Mouse (Mus musculus): Measurements from ENCODE around the gene Actr10. TPM values are rescaled to one million over a fixed set of nuclear protein-coding genes. Genes with fewer than 3 reads are reported as not detected.

Actr10 gene
- total RNA-seq (2021) = 100 to 1,000 TPM; 166 to 172 TPM

- intact Hi-C loops (cut with DNase I) = no loop called here
- peak; percentile 94 to 96 for DNase-seq
Measured at GRCm38 (mm10) chr12:70937571-70938384, at the start of gene Actr10. Actr10 (plus strand) TSS chr12:70937857.

GRCm38 (mm10) chr12:70890405-70890804, 47.3 kb upstream of the Actr10 start:
- DNase-seq = no peak
- intact Hi-C loops (cut with DNase I) = no loop called here

- no peak for DNase-seq
- intact Hi-C loops (cut with DNase I) = no loop called here
Measured at GRCm38 (mm10) chr12:70890874-70891470, 46.7 kb upstream of the Actr10 start.

- DNase-seq = no peak
- intact Hi-C loops (cut with DNase I) = no loop called here
Measured at GRCm38 (mm10) chr12:70895275-70895674, 42.4 kb upstream of the Actr10 start.

GRCm38 (mm10) chr12:70896068-70896467, 41.6 kb upstream of the Actr10 start:
- intact Hi-C loops (cut with DNase I) = no loop called here
- DNase-seq = no peak

- intact Hi-C loops (cut with DNase I) = no loop called here
- no peak for DNase-seq
Measured at GRCm38 (mm10) chr12:70897434-70897833, 40.2 kb upstream of the Actr10 start.

GRCm38 (mm10) chr12:70898450-70898849, 39.2 kb upstream of the Actr10 start:
- no peak for DNase-seq
- intact Hi-C loops (cut with DNase I) = no loop called here

- intact Hi-C loops (cut with DNase I) = no loop called here
Measured at GRCm38 (mm10) chr12:70904471-70904870, 33.2 kb upstream of the Actr10 start.

GRCm38 (mm10) chr12:70906867-70907266, 30.8 kb upstream of the Actr10 start:
- intact Hi-C loops (cut with DNase I) = no loop called here

More at GRCm38 (mm10) chr12:70904471-70904870, 33.2 kb upstream of the Actr10 start:
- DNase-seq = no peak

GRCm38 (mm10) chr12:70907651-70908050, 30.0 kb upstream of the Actr10 start:
- intact Hi-C loops (cut with DNase I) = no loop called here

More at GRCm38 (mm10) chr12:70906867-70907266, 30.8 kb upstream of the Actr10 start:
- DNase-seq = peak; percentile 54 to 64

GRCm38 (mm10) chr12:70908076-70908475, 29.6 kb upstream of the Actr10 start:
- intact Hi-C loops (cut with DNase I) = no loop called here

More at GRCm38 (mm10) chr12:70907651-70908050, 30.0 kb upstream of the Actr10 start:
- DNase-seq = no peak

GRCm38 (mm10) chr12:70910241-70910720, 27.4 kb upstream of the Actr10 start:
- intact Hi-C loops (cut with DNase I) = loop anchor here (1.0 to 10.0 kb wide), 3 partner anchors 85 to 675 kb away; partner anchors contain the start of genes Frmd6 and Pygl
- peak; percentile 90 to 93 for DNase-seq

More at GRCm38 (mm10) chr12:70908076-70908475, 29.6 kb upstream of the Actr10 start:
- DNase-seq = no peak

GRCm38 (mm10) chr12:70911029-70911428, 26.6 kb upstream of the Actr10 start:
- DNase-seq = peak; percentile 91 to 93
- intact Hi-C loops (cut with DNase I) = loop anchor here (10.0 kb wide), 1 partner anchor 676 kb away; the partner anchor contains the start of gene Pygl

- no peak for DNase-seq
- intact Hi-C loops (cut with DNase I) = loop anchor here (10.0 kb wide), 1 partner anchor 677 kb away; the partner anchor contains the start of gene Pygl
Measured at GRCm38 (mm10) chr12:70911676-70912379, 25.8 kb upstream of the Actr10 start.

- peak; percentile 65 to 84 for DNase-seq
- intact Hi-C loops (cut with DNase I) = loop anchor here (10.0 kb wide), 1 partner anchor 679 kb away; the partner anchor contains the start of gene Pygl
Measured at GRCm38 (mm10) chr12:70913429-70913828, 24.2 kb upstream of the Actr10 start.

GRCm38 (mm10) chr12:70914387-70914786, 23.3 kb upstream of the Actr10 start:
- intact Hi-C loops (cut with DNase I) = loop anchor here (10.0 kb wide), 1 partner anchor 680 kb away; the partner anchor contains the start of gene Pygl
- DNase-seq = peak; percentile 41 to 67

GRCm38 (mm10) chr12:70929781-70930180, 7.9 kb upstream of the Actr10 start:
- DNase-seq = no peak
- intact Hi-C loops (cut with DNase I) = no loop called here

- peak in 1 of 2 experiments; percentile 25 for DNase-seq
- intact Hi-C loops (cut with DNase I) = no loop called here
Measured at GRCm38 (mm10) chr12:70937150-70937549, 507 bp upstream of the Actr10 start.

GRCm38 (mm10) chr12:70940806-70941205, 3.1 kb downstream of the Actr10 start:
- DNase-seq = peak in 1 of 2 experiments; percentile 6
- intact Hi-C loops (cut with DNase I) = no loop called here

GRCm38 (mm10) chr12:70944181-70944580, 6.5 kb downstream of the Actr10 start:
- peak; percentile 17 to 28 for DNase-seq
- intact Hi-C loops (cut with DNase I) = no loop called here

Data from heart, postnatal 10 days (tissue).